Mouse (Mus musculus) E14TG2a.4 (cell line): ENCODE results near the gene Wwox.

Experiments
- H3K27me3 ChIP-seq: 2 replicates; pipeline ENCODE4 v1.6.1; 2014; ENCODE audit warnings: low read length, control low read depth; ENCODE audit not compliant: insufficient read depth
- H3K36me3 ChIP-seq: 2 replicates; pipeline ENCODE4 v1.6.1; 2014; ENCODE audit warnings: low read length, control low read depth; ENCODE audit not compliant: insufficient read depth
- H3K4me1 ChIP-seq: replicated peaks from 2 replicates; pipeline ENCODE4 v1.6.1; 2014; ENCODE audit warnings: low read depth, low read length, control low read depth
- H3K4me3 ChIP-seq: replicated peaks from 2 replicates; pipeline ENCODE4 v1.5.1; 2014; ENCODE audit warnings: mild to moderate bottlenecking, low read length
- H3K9me3 ChIP-seq: 2 replicates; pipeline ENCODE4 v1.6.1; 2014; ENCODE audit warnings: low read length, control low read depth
- CTCF ChIP-seq: conservative IDR thresholded peaks from 2 replicates; pipeline ENCODE4 v1.5.1; 2014; ENCODE audit warnings: low read length
- NANOG ChIP-seq: IDR thresholded peaks from 2 replicates; pipeline ENCODE4 v1.6.1; 2014; ENCODE audit warnings: borderline replicate concordance, low read length, mixed read lengths
- POU5F1 ChIP-seq: IDR thresholded peaks from 2 replicates; pipeline ENCODE4 v1.6.1; 2014; ENCODE audit warnings: low read length, borderline replicate concordance

Wwox gene

GRCm38 (mm10) chr8:114847666-114848065 lies 408.2 kb downstream of the Wwox start:
- Histone ChIP-seq H3K4me3 (no peak overlapping the region), H3K9me3 (no peaks in the 10 kb centered on the region), H3K36me3 (no peaks in the 10 kb centered on the region), H3K27me3 (peaks cover 4% of the 10 kb centered on the region; the same call in 1 of the 2 replicates), H3K4me1 (peaks cover 11% of the 10 kb centered on the region)
- TF ChIP-seq CTCF = no peak
- no peak for TF ChIP-seq POU5F1
- no peak for TF ChIP-seq NANOG

- TF ChIP-seq POU5F1 (no peak), CTCF (no peak), NANOG (no peak)
- Histone ChIP-seq H3K4me3 (no peak overlapping the region), H3K27me3 (peaks cover 4% of the 10 kb centered on the region; the same call in 1 of the 2 replicates), H3K4me1 (peaks cover 11% of the 10 kb centered on the region), H3K9me3 (no peaks in the 10 kb centered on the region), H3K36me3 (no peaks in the 10 kb centered on the region)
These were observed 410.0 kb downstream of the Wwox start for GRCm38 (mm10) chr8:114849461-114849860.

GRCm38 (mm10) chr8:114850014-114850870 lies 410.8 kb downstream of the Wwox start:
- Histone ChIP-seq H3K4me1 (peaks cover 11% of the 10 kb centered on the region), H3K4me3 (no peak overlapping the region), H3K9me3 (no peaks in the 10 kb centered on the region), H3K36me3 (no peaks in the 10 kb centered on the region), H3K27me3 (0 out of 2 replicates have a peak, but pooled peaks cover 4% of the 10 kb centered on the region)
- TF ChIP-seq CTCF = no peak
- TF ChIP-seq NANOG = no peak
- TF ChIP-seq POU5F1 = no peak

- no peaks in the 10 kb centered on the region for H3K36me3 ChIP-seq
- H3K4me3 ChIP-seq = no peak overlapping the region
- H3K4me1 ChIP-seq = peaks cover 11% of the 10 kb centered on the region
- TF ChIP-seq POU5F1 (no peak), NANOG (no peak), CTCF (no peak)
- H3K27me3 ChIP-seq = no peaks in the 10 kb centered on the region
- no peaks in the 10 kb centered on the region for H3K9me3 ChIP-seq
These were observed 414.3 kb downstream of the Wwox start for GRCm38 (mm10) chr8:114853765-114854164.

- Histone ChIP-seq H3K9me3 (no peaks in the 10 kb centered on the region), H3K4me3 (no peak overlapping the region), H3K4me1 (no peaks in the 10 kb centered on the region), H3K27me3 (no peaks in the 10 kb centered on the region), H3K36me3 (no peaks in the 10 kb centered on the region)
- TF ChIP-seq POU5F1 = no peak
- TF ChIP-seq CTCF = no peak
- TF ChIP-seq NANOG = no peak
These were observed 416.4 kb downstream of the Wwox start for GRCm38 (mm10) chr8:114855833-114856232.

- Histone ChIP-seq H3K27me3 (no peaks in the 10 kb centered on the region), H3K4me3 (no peak overlapping the region), H3K9me3 (no peaks in the 10 kb centered on the region), H3K36me3 (no peaks in the 10 kb centered on the region), H3K4me1 (no peaks in the 10 kb centered on the region)
- TF ChIP-seq POU5F1 (no peak), NANOG (no peak), CTCF (no peak)
These were observed 426.5 kb downstream of the Wwox start for GRCm38 (mm10) chr8:114865911-114866310.

- Histone ChIP-seq H3K4me1 (no peaks in the 10 kb centered on the region), H3K4me3 (no peak overlapping the region), H3K27me3 (no peaks in the 10 kb centered on the region; the same call in 1 of the 2 replicates), H3K9me3 (peaks cover 5% of the 10 kb centered on the region; the same call in 1 of the 2 replicates), H3K36me3 (no peaks in the 10 kb centered on the region)
- TF ChIP-seq POU5F1 = no peak
- no peak for TF ChIP-seq CTCF
- TF ChIP-seq NANOG = no peak
These were observed 429.9 kb downstream of the Wwox start for GRCm38 (mm10) chr8:114869321-114869720.

- no peak for TF ChIP-seq CTCF
- no peak for TF ChIP-seq POU5F1
- no peak for TF ChIP-seq NANOG
- H3K36me3 ChIP-seq = no peaks in the 10 kb centered on the region
- peaks cover 5% of the 10 kb centered on the region; the same call in 1 of the 2 replicates for H3K9me3 ChIP-seq
- no peaks in the 10 kb centered on the region; the same call in 1 of the 2 replicates for H3K27me3 ChIP-seq
- no peak overlapping the region for H3K4me3 ChIP-seq
- H3K4me1 ChIP-seq = no peaks in the 10 kb centered on the region
These were observed 431.0 kb downstream of the Wwox start for GRCm38 (mm10) chr8:114870410-114870809.
